Mouse (Mus musculus): Measurements from ENCODE around the gene Ranbp9. TPM values are rescaled to one million over a fixed set of nuclear protein-coding genes. Genes with fewer than 3 reads are reported as not detected.
"Not testable (repeated sequence)": the region's sequence is repeated elsewhere in the genome, so short reads cannot be mapped to it uniquely, and the experiment has no call there.

Gene Ranbp9
- polyA plus RNA-seq, 1 experiment from 2014 or later, result 15.4 TPM

DNA sequence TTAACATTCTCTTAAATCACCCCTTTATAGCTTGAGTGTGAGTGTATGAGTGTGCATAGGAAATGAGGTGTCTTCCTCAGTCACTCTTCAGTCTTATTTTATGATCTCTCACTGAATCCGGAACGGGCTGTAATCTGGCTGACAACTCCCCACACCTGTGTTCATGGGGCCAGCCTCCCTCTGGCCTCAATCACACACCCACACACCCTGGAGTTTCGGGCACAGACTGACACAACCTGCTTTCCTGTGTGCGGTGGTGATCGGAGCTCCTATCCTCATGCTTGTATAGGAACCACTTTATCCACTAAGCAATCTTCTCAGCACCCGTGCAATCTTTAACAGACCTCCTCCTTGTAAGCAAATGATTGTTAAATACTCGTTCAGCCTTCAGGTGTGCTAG, 4.9 kb downstream of the Ranbp9 start:
- 86% methylated on average over 7 of the region's 7 CpGs for WGBS

DNA sequence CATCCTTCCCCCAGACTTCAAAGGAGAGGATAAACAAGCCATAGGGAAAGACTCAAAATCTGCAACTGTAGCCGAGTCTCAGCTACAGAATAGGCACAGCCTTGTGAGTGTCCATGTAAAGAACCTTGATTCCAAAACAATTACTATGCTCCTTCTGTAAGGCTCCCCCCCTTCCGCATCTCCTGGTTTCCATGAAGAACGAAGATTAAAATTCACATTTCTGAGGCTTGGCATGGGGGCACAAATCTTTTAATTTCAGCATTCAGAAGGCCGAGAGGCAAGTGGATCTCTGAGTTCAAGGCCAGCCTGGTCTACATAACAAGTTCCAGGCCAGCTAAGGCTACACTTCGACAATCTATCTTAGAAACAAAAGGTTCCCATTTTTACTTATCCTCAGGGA, 6.4 kb downstream of the Ranbp9 start:
- DNase-seq (ENCODE audit: low spot score), result no peak
- H3K4me1 ChIP-seq (ENCODE audit: control insufficient read depth, insufficient read depth, low read length), result peaks cover 8% of the 10 kb centered on the region; the same call in 1 of the 2 replicates
- H3K4me3 ChIP-seq (ENCODE audit: low read depth, low read length), result no peak overlapping the region
- no peaks in the 10 kb centered on the region for H3K27me3 ChIP-seq (replicated peaks; ENCODE audit: control insufficient read depth, insufficient read depth, low read length)
- H3K36me3 ChIP-seq (ENCODE audit: control insufficient read depth, insufficient read depth, low read length), result no peaks in the 10 kb centered on the region
- H3K9me3 ChIP-seq (replicated peaks; ENCODE audit: control insufficient read depth, low read length), result no peaks in the 10 kb centered on the region
- H3K9ac ChIP-seq (ENCODE audit: low read length), result no peak overlapping the region
- H3K27ac ChIP-seq (ENCODE audit: low read depth, low read length), result no peak overlapping the region
- H3K4me2 ChIP-seq (ENCODE audit: low read length), result no peak overlapping the region
- WGBS, result 89% methylated on average over 5 of the region's 5 CpGs
- ATAC-seq, result no peak

More for the DNA sequence above, 4.9 kb downstream of the Ranbp9 start:
- DNase-seq (ENCODE audit: low spot score) (no peak), ATAC-seq (no peak)
- H3K27ac ChIP-seq (ENCODE audit: low read depth, low read length), result no peak overlapping the region
- H3K27me3 ChIP-seq (replicated peaks; ENCODE audit: control insufficient read depth, insufficient read depth, low read length), result no peaks in the 10 kb centered on the region
- no peak overlapping the region for H3K9ac ChIP-seq (ENCODE audit: low read length)
- H3K4me3 ChIP-seq (ENCODE audit: low read depth, low read length), result no peak overlapping the region
- no peaks in the 10 kb centered on the region for H3K36me3 ChIP-seq (ENCODE audit: control insufficient read depth, insufficient read depth, low read length)
- H3K4me1 ChIP-seq (ENCODE audit: control insufficient read depth, insufficient read depth, low read length), result peaks cover 8% of the 10 kb centered on the region; the same call in 1 of the 2 replicates
- H3K4me2 ChIP-seq (ENCODE audit: low read length), result no peak overlapping the region
- no peaks in the 10 kb centered on the region for H3K9me3 ChIP-seq (replicated peaks; ENCODE audit: control insufficient read depth, low read length)

- not testable (repeated sequence) for DNase-seq (ENCODE audit: low spot score); H3K9ac ChIP-seq (ENCODE audit: low read length); H3K4me2 ChIP-seq (ENCODE audit: low read length); H3K4me1 ChIP-seq (ENCODE audit: control insufficient read depth, insufficient read depth, low read length); H3K36me3 ChIP-seq (ENCODE audit: control insufficient read depth, insufficient read depth, low read length); H3K27me3 ChIP-seq (replicated peaks; ENCODE audit: control insufficient read depth, insufficient read depth, low read length); ATAC-seq; H3K27ac ChIP-seq (ENCODE audit: low read depth, low read length); H3K9me3 ChIP-seq (replicated peaks; ENCODE audit: control insufficient read depth, low read length); H3K4me3 ChIP-seq (ENCODE audit: low read depth, low read length)
- WGBS, result 95% methylated on average over 1 of the region's 1 CpGs
Measured at GRCm38 (mm10) chr13:43471861-43472260, 9.2 kb downstream of the Ranbp9 start.

DNA sequence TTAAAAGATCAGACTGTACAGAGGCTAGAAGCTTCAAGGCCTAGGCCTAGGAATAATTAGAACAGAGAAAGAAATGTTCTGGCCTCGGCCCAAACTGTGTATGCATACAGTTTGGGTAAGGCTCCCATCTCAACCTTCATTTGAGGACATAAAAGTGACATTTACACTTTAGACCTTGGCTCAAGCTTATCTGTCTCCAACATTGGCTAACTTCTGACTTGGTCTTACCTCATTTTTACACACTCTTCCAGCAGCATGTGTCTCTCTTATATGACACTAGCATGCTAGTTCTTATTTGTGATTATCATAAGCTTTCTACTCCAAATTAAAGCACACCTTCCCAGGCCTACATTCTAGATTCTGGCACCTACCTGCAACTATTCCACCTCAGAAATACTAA, 11.5 kb downstream of the Ranbp9 start:
- no peaks in the 10 kb centered on the region for H3K4me1 ChIP-seq (ENCODE audit: control insufficient read depth, insufficient read depth, low read length)
- ATAC-seq, result no peak
- no peak overlapping the region for H3K27ac ChIP-seq (ENCODE audit: low read depth, low read length)
- H3K9me3 ChIP-seq (replicated peaks; ENCODE audit: control insufficient read depth, low read length), result no peaks in the 10 kb centered on the region
- no peaks in the 10 kb centered on the region for H3K27me3 ChIP-seq (replicated peaks; ENCODE audit: control insufficient read depth, insufficient read depth, low read length)
- 91% methylated on average over 1 of the region's 1 CpGs for WGBS
- DNase-seq (ENCODE audit: low spot score), result no peak
- no peak overlapping the region for H3K4me2 ChIP-seq (ENCODE audit: low read length)
- no peaks in the 10 kb centered on the region for H3K36me3 ChIP-seq (ENCODE audit: control insufficient read depth, insufficient read depth, low read length)
- H3K4me3 ChIP-seq (ENCODE audit: low read depth, low read length), result no peak overlapping the region
- H3K9ac ChIP-seq (ENCODE audit: low read length), result no peak overlapping the region

GRCm38 (mm10) chr13:43464605-43465004, 16.5 kb downstream of the Ranbp9 start:
- no peaks in the 10 kb centered on the region for H3K36me3 ChIP-seq (ENCODE audit: control insufficient read depth, insufficient read depth, low read length)
- H3K27ac ChIP-seq (ENCODE audit: low read depth, low read length), result no peak overlapping the region
- H3K4me2 ChIP-seq (ENCODE audit: low read length), result no peak overlapping the region
- H3K9ac ChIP-seq (ENCODE audit: low read length), result no peak overlapping the region
- no peaks in the 10 kb centered on the region for H3K27me3 ChIP-seq (replicated peaks; ENCODE audit: control insufficient read depth, insufficient read depth, low read length)
- WGBS, result 96% methylated on average over 2 of the region's 2 CpGs
- H3K9me3 ChIP-seq (replicated peaks; ENCODE audit: control insufficient read depth, low read length), result no peaks in the 10 kb centered on the region
- H3K4me1 ChIP-seq (ENCODE audit: control insufficient read depth, insufficient read depth, low read length), result no peaks in the 10 kb centered on the region
- ATAC-seq (no peak), DNase-seq (ENCODE audit: low spot score) (no peak)
- H3K4me3 ChIP-seq (ENCODE audit: low read depth, low read length), result no peak overlapping the region

GRCm38 (mm10) chr13:43457161-43457560, 23.9 kb downstream of the Ranbp9 start:
- ATAC-seq, result no peak
- H3K36me3 ChIP-seq (ENCODE audit: control insufficient read depth, insufficient read depth, low read length), result no peaks in the 10 kb centered on the region
- H3K4me2 ChIP-seq (ENCODE audit: low read length), result no peak overlapping the region
- DNase-seq (ENCODE audit: low spot score), result no peak
- H3K4me1 ChIP-seq (ENCODE audit: control insufficient read depth, insufficient read depth, low read length), result peaks cover 10% of the 10 kb centered on the region; the same call in 1 of the 2 replicates
- H3K9me3 ChIP-seq (replicated peaks; ENCODE audit: control insufficient read depth, low read length), result no peaks in the 10 kb centered on the region
- no peak overlapping the region for H3K27ac ChIP-seq (ENCODE audit: low read depth, low read length)
- H3K9ac ChIP-seq (ENCODE audit: low read length), result no peak overlapping the region
- H3K27me3 ChIP-seq (replicated peaks; ENCODE audit: control insufficient read depth, insufficient read depth, low read length), result no peaks in the 10 kb centered on the region
- no peak overlapping the region for H3K4me3 ChIP-seq (ENCODE audit: low read depth, low read length)
- 86% methylated on average over 1 of the region's 1 CpGs for WGBS

DNA sequence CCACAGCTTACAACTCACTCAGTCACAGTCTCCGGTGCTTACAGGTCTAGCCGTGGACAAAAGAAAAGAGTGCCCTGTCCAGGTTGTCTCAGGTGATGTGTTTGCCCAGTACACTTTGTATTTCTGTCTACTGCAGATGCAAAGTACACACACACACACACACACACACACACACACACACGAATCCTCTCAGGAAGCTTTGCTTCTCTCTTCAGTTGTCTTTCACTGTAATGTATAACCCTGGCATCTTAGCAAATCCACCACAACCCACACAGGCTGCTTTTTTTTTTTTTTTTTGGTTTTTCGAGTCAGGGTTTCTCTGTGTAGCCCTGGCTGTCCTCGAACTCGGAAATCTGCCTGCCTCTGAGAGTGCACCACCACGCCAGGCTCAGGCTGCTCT, 26.7 kb downstream of the Ranbp9 start:
- DNase-seq (ENCODE audit: low spot score), result no peak
- Histone ChIP-seq H3K27ac (ENCODE audit: low read depth, low read length) (no peak overlapping the region), H3K9me3 (replicated peaks; ENCODE audit: control insufficient read depth, low read length) (no peaks in the 10 kb centered on the region), H3K4me2 (ENCODE audit: low read length) (no peak overlapping the region), H3K4me3 (ENCODE audit: low read depth, low read length) (no peak overlapping the region), H3K27me3 (replicated peaks; ENCODE audit: control insufficient read depth, insufficient read depth, low read length) (no peaks in the 10 kb centered on the region), H3K9ac (ENCODE audit: low read length) (no peak overlapping the region), H3K36me3 (ENCODE audit: control insufficient read depth, insufficient read depth, low read length) (no peaks in the 10 kb centered on the region), H3K4me1 (ENCODE audit: control insufficient read depth, insufficient read depth, low read length) (peaks cover 11% of the 10 kb centered on the region; the same call in 1 of the 2 replicates)
- ATAC-seq, result no peak
- WGBS, result 91% methylated on average over 7 of the region's 7 CpGs

DNA sequence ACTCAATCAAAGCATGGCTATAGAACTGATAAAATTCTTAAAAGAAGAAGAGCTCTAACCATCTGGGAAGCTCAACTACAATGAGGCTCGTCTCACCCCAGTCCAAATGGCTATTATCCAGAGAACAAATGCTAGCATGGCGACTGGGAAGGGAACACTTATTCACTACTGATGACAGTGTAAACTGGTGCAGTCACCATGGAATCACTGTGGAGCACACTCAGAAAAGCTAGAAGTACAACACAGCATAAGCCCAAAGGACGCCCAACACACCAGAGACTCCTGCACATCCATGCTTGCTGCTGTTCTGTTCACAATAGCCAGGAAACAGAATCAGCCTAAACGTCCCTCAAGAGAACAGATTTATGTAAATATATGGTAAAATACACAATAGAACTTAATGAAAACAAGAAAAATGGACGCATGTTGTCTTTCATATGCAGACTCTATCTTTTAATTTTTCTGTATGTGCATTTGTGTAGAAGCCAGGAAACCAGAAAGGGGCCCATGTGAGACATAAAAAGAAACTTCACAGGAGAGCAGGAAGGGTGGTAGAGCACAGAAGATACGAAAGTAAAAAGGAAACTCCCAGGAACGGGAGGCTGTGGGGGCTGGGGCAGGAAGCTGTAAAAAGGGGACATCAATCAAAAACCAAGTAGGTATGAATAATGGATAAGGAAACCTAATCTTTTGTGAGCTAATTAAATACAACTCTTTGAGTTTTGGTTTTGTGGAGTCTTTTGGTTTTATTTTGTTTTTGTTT, 28.1 kb downstream of the Ranbp9 start:
- Histone ChIP-seq H3K9ac (ENCODE audit: low read length) (no peak overlapping the region), H3K4me2 (ENCODE audit: low read length) (no peak overlapping the region), H3K4me3 (ENCODE audit: low read depth, low read length) (no peak overlapping the region), H3K36me3 (ENCODE audit: control insufficient read depth, insufficient read depth, low read length) (no peaks in the 10 kb centered on the region), H3K4me1 (ENCODE audit: control insufficient read depth, insufficient read depth, low read length) (peaks cover 11% of the 10 kb centered on the region; the same call in 1 of the 2 replicates), H3K9me3 (replicated peaks; ENCODE audit: control insufficient read depth, low read length) (no peaks in the 10 kb centered on the region), H3K27ac (ENCODE audit: low read depth, low read length) (no peak overlapping the region), H3K27me3 (replicated peaks; ENCODE audit: control insufficient read depth, insufficient read depth, low read length) (no peaks in the 10 kb centered on the region)
- DNase-seq (ENCODE audit: low spot score) (peak; percentile 8), ATAC-seq (no peak)
- 28% methylated on average over 7 of the region's 7 CpGs for WGBS

- no peak overlapping the region for H3K4me2 ChIP-seq (ENCODE audit: low read length)
- no peak for DNase-seq (ENCODE audit: low spot score)
- no peaks in the 10 kb centered on the region for H3K9me3 ChIP-seq (replicated peaks; ENCODE audit: control insufficient read depth, low read length)
- peaks cover 11% of the 10 kb centered on the region; the same call in 1 of the 2 replicates for H3K4me1 ChIP-seq (ENCODE audit: control insufficient read depth, insufficient read depth, low read length)
- H3K36me3 ChIP-seq (ENCODE audit: control insufficient read depth, insufficient read depth, low read length), result no peaks in the 10 kb centered on the region
- ATAC-seq, result no peak
- no peak overlapping the region for H3K9ac ChIP-seq (ENCODE audit: low read length)
- no peak overlapping the region for H3K4me3 ChIP-seq (ENCODE audit: low read depth, low read length)
- no peak overlapping the region; the same call in 1 of the 2 replicates for H3K27ac ChIP-seq (ENCODE audit: low read depth, low read length)
- H3K27me3 ChIP-seq (replicated peaks; ENCODE audit: control insufficient read depth, insufficient read depth, low read length), result no peaks in the 10 kb centered on the region
- WGBS, result 85% methylated on average over 2 of the region's 2 CpGs
Measured at GRCm38 (mm10) chr13:43452177-43452576, 28.9 kb downstream of the Ranbp9 start.

Data from forebrain, embryonic 14.5 days (tissue).